Mouse (Mus musculus): ENCODE measurements around the gene Prrc2a.
"Not testable (repeated sequence)": the region's sequence is repeated elsewhere in the genome, so short reads cannot be mapped to it uniquely, and the experiment has no call there.

Gene Prrc2a

GRCm38 (mm10) chr17:35132174-35132560 lies 32.5 kb downstream of the Prrc2a start:
- DNase-seq (ENCODE audit: low read depth) = no peak

- no peak for DNase-seq (ENCODE audit: low read depth)
Measured at GRCm38 (mm10) chr17:35131500-35132173, 33.1 kb downstream of the Prrc2a start, which contains the start of gene Apom. Apom (minus strand) TSS chr17:35132050.

DNA sequence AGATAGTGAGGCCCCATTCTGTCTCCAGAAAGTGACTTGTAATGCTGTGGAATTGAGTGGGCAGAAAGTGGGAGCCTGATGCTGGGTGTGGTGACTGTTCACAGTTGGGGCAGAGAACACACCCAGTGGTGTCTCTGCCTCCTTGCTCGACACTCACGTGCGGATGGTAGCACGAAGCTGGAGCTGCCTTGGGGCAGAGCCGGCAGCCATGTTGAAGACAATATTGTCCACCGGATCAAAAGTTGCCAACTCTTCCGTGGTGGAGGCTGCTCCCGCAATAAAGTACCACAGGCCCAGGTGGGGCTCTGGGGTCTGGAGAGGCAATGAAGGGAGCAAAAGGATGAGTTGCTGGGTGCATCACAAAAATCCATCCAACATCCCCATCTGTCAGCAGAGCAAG lies 33.7 kb downstream of the Prrc2a start:
- DNase-seq (ENCODE audit: low read depth) = no peak

GRCm38 (mm10) chr17:35128996-35129395 lies 35.7 kb downstream of the Prrc2a start:
- no peak for DNase-seq (ENCODE audit: low read depth)

- DNase-seq (ENCODE audit: low read depth) = no peak
Measured at GRCm38 (mm10) chr17:35127017-35127416, 37.7 kb downstream of the Prrc2a start.

DNA sequence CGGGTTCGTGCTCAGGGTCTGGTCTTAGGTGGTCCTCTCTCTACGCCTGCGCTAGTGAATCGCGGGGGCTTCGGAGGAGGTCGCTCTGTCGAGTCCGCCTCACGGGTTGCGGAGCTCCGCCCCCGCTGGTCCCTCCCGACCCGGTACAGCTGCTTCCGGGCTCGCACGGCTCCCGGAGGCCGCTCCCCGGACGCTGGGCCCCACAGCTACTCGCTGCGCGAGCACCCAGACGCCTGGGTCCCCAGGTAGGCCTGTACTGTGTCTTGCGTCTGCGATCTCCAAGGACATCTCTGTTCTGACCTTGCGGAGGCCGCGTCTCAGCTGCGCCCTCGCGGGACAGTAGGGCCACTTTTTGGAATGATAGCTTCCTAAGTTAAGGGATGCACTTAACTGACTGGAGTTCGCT lies 38.5 kb downstream of the Prrc2a start, which contains the start of gene D17H6S53E:
Gene D17H6S53E, plus strand, starts transcription at position 168 of the 406 bp plus-strand sequence.
- DNase-seq (ENCODE audit: low read depth) = peak; percentile 56

DNA sequence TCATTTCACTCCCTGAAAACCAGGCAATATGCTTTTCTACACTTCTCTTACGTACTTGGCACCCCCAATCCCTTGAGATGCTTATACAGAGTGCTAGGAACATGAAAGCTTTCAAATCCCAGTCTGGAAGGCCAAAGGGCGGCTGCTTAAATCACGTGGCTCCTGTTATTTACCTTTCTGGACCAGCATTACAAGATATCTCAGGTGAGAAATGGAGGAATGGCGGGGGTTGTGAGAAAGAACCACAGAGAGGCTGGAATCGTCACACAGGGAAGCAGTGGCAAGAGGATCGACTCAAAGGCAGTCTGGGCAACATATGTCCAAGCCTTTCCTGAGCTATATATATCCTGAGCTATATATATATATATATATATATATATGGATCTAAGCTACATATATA lies 39.1 kb downstream of the Prrc2a start:
- no peak for DNase-seq (ENCODE audit: low read depth)

DNA sequence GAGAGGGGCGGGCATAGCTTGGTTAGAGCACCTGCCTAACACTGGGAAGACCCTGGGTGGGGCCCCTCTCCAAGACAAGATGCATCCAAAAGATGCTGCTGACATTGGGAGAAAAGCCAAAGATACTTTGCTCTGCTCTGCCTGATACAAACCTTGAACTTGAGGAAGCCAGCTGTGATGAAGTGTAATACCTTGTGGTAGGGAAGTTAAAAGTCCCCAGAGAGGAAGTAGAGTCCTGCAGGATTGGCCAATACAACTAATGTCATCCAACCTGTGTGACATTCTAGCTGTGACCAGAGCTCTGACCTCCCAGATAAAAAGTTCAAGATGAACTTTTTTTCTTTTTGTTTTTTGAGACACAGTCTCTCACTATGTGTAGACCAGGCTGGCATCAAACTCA lies 39.6 kb downstream of the Prrc2a start:
- no peak for DNase-seq (ENCODE audit: low read depth)

GRCm38 (mm10) chr17:35124261-35124896 lies 40.3 kb downstream of the Prrc2a start:
- not testable (repeated sequence) for DNase-seq (ENCODE audit: low read depth)

DNA sequence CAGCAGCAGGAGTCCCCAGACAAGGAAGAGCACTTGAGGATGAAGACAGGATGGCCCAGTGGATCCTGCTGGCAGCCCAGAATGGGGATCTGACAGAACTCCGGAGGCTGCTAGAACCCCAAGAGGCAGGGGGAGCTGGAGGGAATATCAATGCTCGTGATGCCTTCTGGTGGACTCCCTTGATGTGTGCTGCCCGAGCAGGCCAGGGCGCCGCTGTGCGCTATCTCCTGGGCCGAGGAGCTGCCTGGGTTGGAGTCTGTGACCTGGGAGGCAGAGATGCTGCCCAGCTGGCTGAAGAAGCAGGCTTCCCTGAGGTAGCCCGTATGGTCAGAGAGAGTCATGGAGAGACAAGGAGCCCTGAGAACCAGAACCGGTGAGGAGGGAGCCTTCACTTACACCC lies 41.4 kb downstream of the Prrc2a start:
- not testable (repeated sequence) for DNase-seq (ENCODE audit: low read depth)

DNA sequence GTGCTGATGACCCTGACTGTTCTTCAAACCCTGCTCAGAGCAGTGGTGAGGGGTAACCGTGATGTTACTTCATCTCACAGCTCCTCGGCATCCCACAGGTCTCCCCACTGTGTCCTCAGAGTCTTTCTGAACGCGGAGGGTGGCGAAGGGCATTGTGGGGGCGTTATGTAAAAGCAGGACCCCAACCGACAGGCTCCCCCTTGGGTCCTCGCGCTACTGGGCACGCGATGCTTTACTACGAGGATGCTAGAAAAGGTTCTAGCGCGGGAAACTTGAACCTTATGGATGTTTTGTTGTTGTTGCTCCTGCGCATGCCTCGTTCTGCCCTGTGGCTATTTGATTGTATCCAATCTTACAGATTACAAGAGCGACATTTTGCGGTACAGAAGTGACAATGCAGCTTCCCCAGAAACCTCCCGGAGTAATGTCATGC lies 42.8 kb downstream of the Prrc2a start, which contains the start of gene Csnk2b:
Gene Csnk2b, minus strand, starts transcription at position 183 of the 433 bp plus-strand sequence.
- DNase-seq (ENCODE audit: low read depth) = peak; percentile 55

GRCm38 (mm10) chr17:35121143-35121799 lies 43.4 kb downstream of the Prrc2a start, which contains the start of gene Gpank1:
Gpank1 (plus strand) TSS chr17:35121455.
- DNase-seq (ENCODE audit: low read depth) = peak; percentile 98

GRCm38 (mm10) chr17:35120745-35121142 lies 44.0 kb downstream of the Prrc2a start:
- DNase-seq (ENCODE audit: low read depth) = no peak

GRCm38 (mm10) chr17:35115046-35116019 lies 49.4 kb downstream of the Prrc2a start, which contains the start of gene Ly6g5b:
Ly6g5b (minus strand) TSS chr17:35115428.
- DNase-seq (ENCODE audit: low read depth) = no peak

DNA sequence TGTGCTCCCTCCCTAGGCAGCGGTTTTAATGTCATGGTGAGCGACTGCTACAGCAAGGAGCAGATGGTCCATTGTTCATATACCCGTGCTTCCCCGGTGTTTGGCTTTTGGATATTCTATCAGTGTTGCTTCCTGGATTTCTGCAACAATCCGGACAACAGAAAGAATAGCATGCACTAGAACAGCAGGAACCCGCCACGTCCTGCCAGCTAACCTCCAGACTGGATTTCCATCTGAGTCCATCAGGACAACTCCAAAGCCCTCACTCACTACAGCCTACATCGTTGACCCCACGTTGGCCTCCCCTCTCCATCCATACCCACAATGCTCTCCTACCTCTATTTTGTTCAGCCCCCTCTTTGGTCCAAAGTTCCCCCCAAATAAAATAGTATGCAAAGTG lies 52.9 kb downstream of the Prrc2a start:
- no peak for DNase-seq (ENCODE audit: low read depth)

DNA sequence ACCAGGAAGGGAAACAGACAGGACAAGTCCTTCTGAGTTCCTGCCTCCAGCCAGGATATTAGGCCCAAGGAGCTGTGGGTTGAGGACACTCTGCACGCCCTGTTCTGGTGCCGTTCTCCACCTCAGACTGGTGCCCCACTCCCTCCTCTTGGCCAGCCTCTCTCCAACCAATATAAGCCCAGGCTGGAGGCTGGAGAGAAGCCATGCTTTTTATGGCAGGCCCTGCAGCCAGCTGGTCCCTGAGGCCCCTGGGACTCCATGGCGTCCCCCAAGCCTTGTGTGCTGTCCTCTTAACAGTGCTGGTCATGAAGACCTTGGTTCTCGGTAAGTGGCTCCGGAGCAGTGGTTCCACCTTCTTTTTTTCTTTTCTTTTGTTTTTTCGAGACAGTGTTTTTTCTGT lies 56.6 kb downstream of the Prrc2a start, which contains the start of gene Ly6g5c:
Gene Ly6g5c, plus strand, starts transcription at position 183 of the 400 bp plus-strand sequence.
- DNase-seq (ENCODE audit: low read depth) = no peak

- no peak for DNase-seq (ENCODE audit: low read depth)
Measured at GRCm38 (mm10) chr17:35106522-35106921, 58.2 kb downstream of the Prrc2a start.

GRCm38 (mm10) chr17:35105740-35106389 lies 58.8 kb downstream of the Prrc2a start:
- no peak for DNase-seq (ENCODE audit: low read depth)

DNA sequence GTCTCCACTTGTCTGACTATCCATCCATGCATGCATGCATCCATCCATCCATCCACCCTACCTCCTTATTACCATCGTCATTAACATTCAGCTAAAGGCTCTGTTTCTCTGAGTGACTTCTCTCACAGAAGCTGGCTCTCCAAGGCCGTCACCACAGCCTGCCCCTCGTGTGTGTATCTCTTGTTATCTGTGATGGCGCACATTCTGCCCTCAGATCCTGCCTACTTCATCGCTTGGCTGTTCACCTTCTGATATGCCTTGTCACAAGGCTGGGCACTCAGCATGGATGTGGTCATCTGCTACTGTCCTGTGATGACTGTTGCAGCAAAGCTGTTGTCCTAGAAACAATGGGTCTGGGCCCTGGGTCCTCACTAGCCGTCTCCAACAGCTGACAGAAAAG lies 59.9 kb downstream of the Prrc2a start:
- no peak for DNase-seq (ENCODE audit: low read depth)

DNA sequence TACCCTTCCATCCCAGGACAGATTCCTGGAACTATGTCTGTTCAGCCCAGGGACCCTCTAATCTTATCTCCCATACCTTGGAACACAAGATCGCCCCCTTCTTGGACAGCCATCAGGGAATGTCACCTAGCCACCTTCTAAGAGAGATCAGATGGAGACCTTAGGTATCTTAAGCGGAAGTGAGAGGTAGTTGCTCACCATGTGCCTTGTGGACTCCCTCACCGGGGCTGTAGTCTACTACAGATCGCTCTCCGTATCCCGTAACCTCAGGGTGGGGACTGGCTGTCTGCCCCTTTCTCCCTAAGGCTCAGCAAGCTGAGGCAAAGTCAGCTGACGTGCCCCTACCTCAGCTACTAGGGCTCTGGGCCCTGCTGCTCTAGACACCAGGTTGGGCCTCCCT lies 60.6 kb downstream of the Prrc2a start:
- DNase-seq (ENCODE audit: low read depth) = no peak

DNA sequence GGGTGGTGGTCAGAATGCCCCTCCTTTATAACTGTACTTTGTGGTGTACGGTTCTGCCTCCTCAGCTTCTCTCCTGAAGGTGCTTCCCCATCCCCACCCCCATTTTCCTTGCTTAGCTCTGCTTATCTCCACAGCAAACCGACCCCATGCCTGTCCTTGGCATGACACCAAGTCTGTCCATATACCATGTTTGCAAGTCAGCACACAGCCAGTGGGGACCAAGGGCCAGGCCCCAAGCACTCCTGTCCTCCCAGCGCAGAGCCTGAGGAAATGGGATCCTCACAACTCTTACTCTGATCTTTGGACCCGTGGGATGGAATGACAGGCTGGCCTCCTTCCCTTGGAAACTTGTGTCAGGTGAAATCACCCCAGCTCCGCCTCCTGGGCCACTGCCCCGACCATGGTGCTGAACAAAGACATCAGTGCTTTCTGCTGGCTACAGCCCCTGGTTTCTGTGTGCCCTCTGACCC lies 61.4 kb downstream of the Prrc2a start:
- DNase-seq (ENCODE audit: low read depth) = no peak
